Mouse (Mus musculus) thymus, adult 2 months (tissue): Measurements from ENCODE around the gene Card11. TPM values are rescaled to one million over a fixed set of nuclear protein-coding genes. Genes with fewer than 3 reads are reported as not detected.
A peak's percentile ranks its signal among the peaks of the same experiment; 100 is the strongest.

ENCODE experiments used
- DNase-seq: peaks from one replicate; pipeline ENCODE4 v3.0.0; 2021
- H3K27ac ChIP-seq: fragments of 200-500 bp; 2 replicates; pipeline ENCODE4 v1.5.1; 2012; ENCODE audit warnings: low read length, control low read depth; ENCODE audit not compliant: control insufficient read depth, insufficient read depth
- H3K27me3 ChIP-seq: fragments of 200-500 bp; 2 replicates; pipeline ENCODE4 v1.6.1; 2012; ENCODE audit warnings: mild to moderate bottlenecking, low read length, moderate library complexity, mixed read lengths; ENCODE audit not compliant: control insufficient read depth, insufficient read depth
- H3K36me3 ChIP-seq: fragments of 200-500 bp; 2 replicates; pipeline ENCODE4 v1.6.1; 2012; ENCODE audit warnings: mild to moderate bottlenecking, low read length, moderate library complexity; ENCODE audit not compliant: control insufficient read depth, insufficient read depth
- H3K4me1 ChIP-seq: fragments of 200-500 bp; replicated peaks from 2 replicates; pipeline ENCODE4 v1.6.1; 2012; ENCODE audit warnings: low read length; ENCODE audit not compliant: control insufficient read depth, insufficient read depth
- H3K4me3 ChIP-seq: fragments of 200-500 bp; 2 replicates; pipeline ENCODE4 v1.5.1; 2012; ENCODE audit warnings: mild to moderate bottlenecking, low read length, control low read depth, moderate library complexity; ENCODE audit not compliant: control insufficient read depth, insufficient read depth
- CTCF ChIP-seq: fragments of 200-500 bp; IDR thresholded peaks from 2 replicates; pipeline ENCODE4 v1.5.1; 2012; ENCODE audit warnings: mild to moderate bottlenecking, control low read depth, low read length, moderate library complexity, borderline replicate concordance; ENCODE audit not compliant: control insufficient read depth, poor library complexity, insufficient read depth; ENCODE audit errors: extremely low read depth
- POLR2A ChIP-seq: fragments of 200-500 bp; IDR thresholded peaks from 2 replicates; pipeline ENCODE4 v1.6.1; 2012; ENCODE audit warnings: mild to moderate bottlenecking, low read length, control low read depth, moderate library complexity; ENCODE audit not compliant: control insufficient read depth, poor library complexity, insufficient read depth; ENCODE audit errors: extremely low read depth
- WGBS: fragments of 180-500 bp; shearing (Covaris S2); methylation state at CpG from one replicate; pipeline ENCODE4 v1.1.7; 2018; 5-methylcytosine and 5-hydroxymethylcytosine counted together
- polyA plus RNA-seq: library from polyadenylated mRNA; depleted of rRNA; stranded (reverse); fragments of >200 nt; gene quantifications from 2 replicates; pipeline ENCODE4 v1.2.3, GENCODE M21; 2012

Card11 gene
- polyA plus RNA-seq, 1 experiment = 51.2 TPM

DNA sequence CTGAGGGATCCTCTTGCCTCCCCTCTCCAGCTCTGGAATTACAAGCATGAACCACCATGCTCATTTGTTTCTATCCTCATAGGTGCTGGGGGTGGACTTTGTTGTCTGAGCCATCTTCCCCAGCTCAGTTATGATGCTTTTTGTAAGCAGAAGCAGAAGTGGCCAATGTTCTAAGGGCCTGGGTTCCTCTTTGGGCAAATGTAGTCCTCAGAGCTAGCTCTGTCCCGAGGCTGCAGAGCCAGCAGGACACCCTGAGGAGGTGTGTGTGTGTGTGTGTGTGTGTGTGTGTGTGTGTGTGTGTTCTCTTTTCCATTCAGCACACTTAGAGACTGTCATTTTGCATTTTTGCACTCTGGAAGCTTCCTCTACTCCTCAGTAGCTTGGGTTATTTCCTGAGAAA is 38.0 kb upstream of the Card11 start:
- no peaks in the 10 kb centered on the region for H3K27me3 ChIP-seq
- H3K4me3 ChIP-seq = no peak overlapping the region
- H3K4me1 ChIP-seq = peaks cover 3% of the 10 kb centered on the region
- DNase-seq = no peak
- no peak for TF ChIP-seq CTCF
- TF ChIP-seq POLR2A = no peak
- no peaks in the 10 kb centered on the region for H3K36me3 ChIP-seq
- WGBS = 7% methylated on average over 1 of the region's 1 CpGs
- no peak overlapping the region for H3K27ac ChIP-seq

DNA sequence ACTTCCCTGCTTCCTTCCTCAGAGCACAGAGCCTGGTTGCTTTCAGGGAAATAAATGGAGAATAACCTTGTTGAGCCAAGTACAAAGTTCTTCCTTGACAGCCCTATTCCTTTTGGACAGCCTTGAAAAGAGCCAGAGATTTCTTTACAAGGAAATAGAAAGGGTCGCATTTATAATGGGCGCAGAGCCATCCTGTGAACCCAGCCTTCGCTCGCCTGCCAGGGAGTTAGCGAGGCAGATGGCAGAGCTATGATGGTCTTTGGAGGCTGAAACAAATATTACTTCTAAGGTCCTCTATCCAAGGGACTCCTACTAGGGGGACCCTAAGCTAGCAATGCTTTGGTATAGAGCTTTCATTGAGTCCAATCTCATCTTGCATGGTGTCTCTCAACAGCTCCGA is 35.0 kb upstream of the Card11 start:
- H3K4me3 ChIP-seq = no peak overlapping the region
- TF ChIP-seq POLR2A (no peak), CTCF (no peak)
- WGBS = 98% methylated on average over 6 of the region's 6 CpGs
- DNase-seq = no peak
- no peaks in the 10 kb centered on the region; the same call in 1 of the 2 replicates for H3K4me1 ChIP-seq
- no peaks in the 10 kb centered on the region for H3K36me3 ChIP-seq
- no peaks in the 10 kb centered on the region for H3K27me3 ChIP-seq
- H3K27ac ChIP-seq = no peak overlapping the region

DNA sequence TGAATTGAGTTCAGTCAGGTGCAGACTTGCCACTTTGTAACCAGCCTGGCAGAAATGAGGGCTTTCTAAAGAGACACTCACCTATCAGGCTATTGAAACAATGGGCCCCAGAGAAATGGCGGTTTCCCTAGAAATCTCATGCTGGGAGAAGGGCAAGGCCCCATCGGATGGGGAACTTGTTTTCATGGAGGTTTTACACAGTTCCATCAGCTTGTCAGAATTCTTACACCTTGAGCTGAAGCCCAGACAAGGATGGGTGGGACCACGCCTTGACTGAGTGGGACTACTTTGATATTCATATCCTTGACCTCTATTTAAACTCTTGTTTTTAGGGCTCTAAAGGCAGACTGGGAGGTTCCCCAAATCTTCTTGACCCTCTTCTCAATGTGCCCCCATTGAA is 33.9 kb upstream of the Card11 start:
- DNase-seq = no peak
- Histone ChIP-seq H3K4me1 (no peaks in the 10 kb centered on the region; the same call in 1 of the 2 replicates), H3K4me3 (no peak overlapping the region), H3K27ac (no peak overlapping the region), H3K27me3 (no peaks in the 10 kb centered on the region), H3K36me3 (no peaks in the 10 kb centered on the region)
- 94% methylated on average over 3 of the region's 3 CpGs for WGBS
- no peak for TF ChIP-seq POLR2A
- TF ChIP-seq CTCF = no peak

DNA sequence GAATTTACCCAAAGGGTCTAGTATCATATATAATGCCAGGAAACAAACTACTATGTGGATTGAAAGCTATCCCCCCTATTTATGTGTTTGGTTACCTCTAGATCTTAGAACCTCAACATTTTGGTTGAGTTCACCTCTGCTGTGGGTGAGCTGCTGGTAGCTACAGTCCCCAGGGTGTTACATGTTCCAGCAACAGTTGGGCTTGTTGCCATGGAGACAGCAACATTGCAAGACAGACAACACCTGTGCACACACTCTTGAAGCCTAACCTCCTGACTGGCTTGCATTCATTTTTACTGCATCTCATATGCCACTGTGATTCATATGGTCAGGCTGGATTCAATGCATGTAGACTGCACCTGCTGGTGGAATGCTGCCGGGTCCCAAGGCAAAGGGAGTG is 32.6 kb upstream of the Card11 start:
- no peak for DNase-seq
- WGBS = 93% methylated on average over 1 of the region's 1 CpGs

GRCm38 (mm10) chr5:141029364-141029763 is 29.0 kb upstream of the Card11 start:
- TF ChIP-seq POLR2A (no peak), CTCF (no peak)
- no peak overlapping the region for H3K27ac ChIP-seq
- H3K4me1 ChIP-seq = no peaks in the 10 kb centered on the region; the same call in 1 of the 2 replicates
- H3K36me3 ChIP-seq = no peaks in the 10 kb centered on the region
- H3K4me3 ChIP-seq = no peak overlapping the region
- no peaks in the 10 kb centered on the region for H3K27me3 ChIP-seq
- no peak for DNase-seq
- WGBS = 95% methylated on average over 2 of the region's 2 CpGs

More for the DNA sequence above, 32.6 kb upstream of the Card11 start:
- TF ChIP-seq POLR2A = no peak
- no peak for TF ChIP-seq CTCF
- Histone ChIP-seq H3K27ac (no peak overlapping the region), H3K4me3 (no peak overlapping the region), H3K4me1 (no peaks in the 10 kb centered on the region; the same call in 1 of the 2 replicates), H3K36me3 (no peaks in the 10 kb centered on the region), H3K27me3 (no peaks in the 10 kb centered on the region)

DNA sequence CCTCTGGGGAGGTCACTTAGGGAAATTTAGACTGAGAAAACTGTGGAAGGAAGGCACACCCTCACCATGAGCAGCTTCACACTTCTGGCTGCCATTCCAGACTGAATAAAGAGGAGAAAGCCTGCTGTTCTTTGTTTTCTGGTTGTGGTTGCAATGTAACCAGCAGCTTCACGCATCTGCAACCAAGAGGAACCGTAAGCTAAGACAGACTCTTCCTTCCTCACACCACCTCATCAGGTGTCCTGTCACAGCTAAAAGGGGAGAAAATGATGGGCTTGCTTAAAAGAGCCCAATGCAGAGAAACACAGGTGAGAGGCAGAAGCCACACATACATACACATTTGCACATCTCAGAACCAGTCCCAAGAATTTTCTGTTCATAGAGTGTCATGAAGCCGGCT is 25.3 kb upstream of the Card11 start:
- no peaks in the 10 kb centered on the region for H3K4me1 ChIP-seq
- no peak overlapping the region for H3K27ac ChIP-seq
- TF ChIP-seq CTCF = no peak
- no peak for TF ChIP-seq POLR2A
- H3K4me3 ChIP-seq = no peak overlapping the region
- H3K36me3 ChIP-seq = no peaks in the 10 kb centered on the region
- 51% methylated on average over 3 of the region's 3 CpGs for WGBS
- DNase-seq = no peak
- no peaks in the 10 kb centered on the region for H3K27me3 ChIP-seq

DNA sequence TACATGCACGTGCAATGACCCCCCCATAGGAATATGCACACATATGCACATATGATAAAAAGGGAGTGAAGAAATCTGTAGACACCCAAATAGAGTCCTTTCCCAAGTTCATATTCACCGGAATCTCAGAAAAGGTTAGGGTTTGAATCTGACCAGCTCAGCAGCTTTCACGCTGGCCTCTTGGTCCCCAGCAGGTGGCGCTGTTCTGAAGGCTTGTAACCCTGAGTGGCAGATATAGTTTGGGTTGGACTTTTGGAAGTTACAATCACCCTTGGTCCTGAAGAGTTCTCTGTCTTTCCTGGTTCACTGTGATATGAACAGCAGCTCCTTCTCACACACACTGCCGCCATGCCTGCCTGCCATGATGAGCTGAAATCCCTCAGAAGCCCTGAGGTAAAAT is 24.1 kb upstream of the Card11 start:
- H3K27ac ChIP-seq = no peak overlapping the region
- H3K4me3 ChIP-seq = no peak overlapping the region
- peak; percentile 54 for DNase-seq
- H3K27me3 ChIP-seq = no peaks in the 10 kb centered on the region
- no peaks in the 10 kb centered on the region for H3K36me3 ChIP-seq
- WGBS = 78% methylated on average over 5 of the region's 5 CpGs
- no peak for TF ChIP-seq POLR2A
- TF ChIP-seq CTCF = peak; percentile 68; the same call in 1 of the 2 replicates
- peaks cover 1% of the 10 kb centered on the region for H3K4me1 ChIP-seq
